Mouse (Mus musculus) testis, adult 2 months (tissue): Measurements from ENCODE around the gene Saal1.

Source experiments
- CTCF ChIP-seq: fragments of 200-500 bp; IDR thresholded peaks from 2 replicates; pipeline ENCODE4 v1.5.1; 2012; ENCODE audit warnings: low read depth, mild to moderate bottlenecking, inconsistent platforms, low read length, moderate library complexity; ENCODE audit not compliant: control insufficient read depth, insufficient read depth, insufficient replicate concordance
- POLR2A ChIP-seq: fragments of 200-500 bp; IDR thresholded peaks from 2 replicates; pipeline ENCODE4 v1.6.1; 2012; ENCODE audit warnings: low read depth, mild to moderate bottlenecking, inconsistent platforms, low read length, moderate library complexity; ENCODE audit not compliant: control insufficient read depth

- TF ChIP-seq CTCF (no peak), POLR2A (no peak)
These were observed 48.8 kb downstream of the Saal1 start for GRCm38 (mm10) chr7:46661591-46662090.
